Mouse (Mus musculus) thymus, adult 2 months (tissue): Measurements from ENCODE around the gene Reck. TPM values are rescaled to one million over a fixed set of nuclear protein-coding genes. Genes with fewer than 3 reads are reported as not detected.
A peak's percentile ranks its signal among the peaks of the same experiment; 100 is the strongest.

Experiments used
- DNase-seq: peaks from one replicate; pipeline ENCODE4 v3.0.0; 2021
- H3K27ac ChIP-seq: fragments of 200-500 bp; 2 replicates; pipeline ENCODE4 v1.5.1; 2012; ENCODE audit warnings: low read length, control low read depth; ENCODE audit not compliant: control insufficient read depth, insufficient read depth
- H3K27me3 ChIP-seq: fragments of 200-500 bp; 2 replicates; pipeline ENCODE4 v1.6.1; 2012; ENCODE audit warnings: mild to moderate bottlenecking, low read length, moderate library complexity, mixed read lengths; ENCODE audit not compliant: control insufficient read depth, insufficient read depth
- H3K36me3 ChIP-seq: fragments of 200-500 bp; 2 replicates; pipeline ENCODE4 v1.6.1; 2012; ENCODE audit warnings: mild to moderate bottlenecking, low read length, moderate library complexity; ENCODE audit not compliant: control insufficient read depth, insufficient read depth
- H3K4me1 ChIP-seq: fragments of 200-500 bp; replicated peaks from 2 replicates; pipeline ENCODE4 v1.6.1; 2012; ENCODE audit warnings: low read length; ENCODE audit not compliant: control insufficient read depth, insufficient read depth
- H3K4me3 ChIP-seq: fragments of 200-500 bp; 2 replicates; pipeline ENCODE4 v1.5.1; 2012; ENCODE audit warnings: mild to moderate bottlenecking, low read length, control low read depth, moderate library complexity; ENCODE audit not compliant: control insufficient read depth, insufficient read depth
- CTCF ChIP-seq: fragments of 200-500 bp; IDR thresholded peaks from 2 replicates; pipeline ENCODE4 v1.5.1; 2012; ENCODE audit warnings: mild to moderate bottlenecking, control low read depth, low read length, moderate library complexity, borderline replicate concordance; ENCODE audit not compliant: control insufficient read depth, poor library complexity, insufficient read depth; ENCODE audit errors: extremely low read depth
- POLR2A ChIP-seq: fragments of 200-500 bp; IDR thresholded peaks from 2 replicates; pipeline ENCODE4 v1.6.1; 2012; ENCODE audit warnings: mild to moderate bottlenecking, low read length, control low read depth, moderate library complexity; ENCODE audit not compliant: control insufficient read depth, poor library complexity, insufficient read depth; ENCODE audit errors: extremely low read depth
- WGBS: fragments of 180-500 bp; shearing (Covaris S2); methylation state at CpG from one replicate; pipeline ENCODE4 v1.1.7; 2018; 5-methylcytosine and 5-hydroxymethylcytosine counted together
- polyA plus RNA-seq: library from polyadenylated mRNA; depleted of rRNA; stranded (reverse); fragments of >200 nt; gene quantifications from 2 replicates; pipeline ENCODE4 v1.2.3, GENCODE M21; 2012

Gene Reck
- polyA plus RNA-seq, 1 experiment = 3.3 TPM

- TF ChIP-seq POLR2A (no peak), CTCF (no peak)
- Histone ChIP-seq H3K4me3 (no peak within 1 kb of the TSS), H3K4me1 (no peaks in the 10 kb centered on the region), H3K27me3 (no peaks in the 10 kb centered on the region), H3K27ac (no peak within 1 kb of the TSS), H3K36me3 (no peaks in the 10 kb centered on the region)
- no peak for DNase-seq
- 93% methylated on average over 6 of the region's 6 CpGs for WGBS
These were observed 24.1 kb upstream of the Reck start, which contains the start of gene Olfr155 for GRCm38 (mm10) chr4:43851265-43851664. TSS of gene Olfr155 (plus strand) at chr4:43851565.

- no peak for TF ChIP-seq CTCF
- TF ChIP-seq POLR2A = no peak
- Histone ChIP-seq H3K4me3 (no peak overlapping the region), H3K4me1 (no peaks in the 10 kb centered on the region), H3K36me3 (no peaks in the 10 kb centered on the region), H3K27ac (no peak overlapping the region), H3K27me3 (no peaks in the 10 kb centered on the region)
- no peak for DNase-seq
- WGBS = 75% methylated on average over 8 of the region's 8 CpGs
These were observed 21.2 kb upstream of the Reck start for GRCm38 (mm10) chr4:43854101-43854500.

- no peak overlapping the region for H3K4me3 ChIP-seq
- TF ChIP-seq POLR2A (no peak), CTCF (no peak)
- no peaks in the 10 kb centered on the region for H3K4me1 ChIP-seq
- DNase-seq = no peak
- 95% methylated on average over 10 of the region's 10 CpGs for WGBS
- no peaks in the 10 kb centered on the region for H3K27me3 ChIP-seq
- no peaks in the 10 kb centered on the region for H3K36me3 ChIP-seq
- H3K27ac ChIP-seq = no peak overlapping the region
These were observed 15.4 kb upstream of the Reck start for GRCm38 (mm10) chr4:43859886-43860285.

DNA sequence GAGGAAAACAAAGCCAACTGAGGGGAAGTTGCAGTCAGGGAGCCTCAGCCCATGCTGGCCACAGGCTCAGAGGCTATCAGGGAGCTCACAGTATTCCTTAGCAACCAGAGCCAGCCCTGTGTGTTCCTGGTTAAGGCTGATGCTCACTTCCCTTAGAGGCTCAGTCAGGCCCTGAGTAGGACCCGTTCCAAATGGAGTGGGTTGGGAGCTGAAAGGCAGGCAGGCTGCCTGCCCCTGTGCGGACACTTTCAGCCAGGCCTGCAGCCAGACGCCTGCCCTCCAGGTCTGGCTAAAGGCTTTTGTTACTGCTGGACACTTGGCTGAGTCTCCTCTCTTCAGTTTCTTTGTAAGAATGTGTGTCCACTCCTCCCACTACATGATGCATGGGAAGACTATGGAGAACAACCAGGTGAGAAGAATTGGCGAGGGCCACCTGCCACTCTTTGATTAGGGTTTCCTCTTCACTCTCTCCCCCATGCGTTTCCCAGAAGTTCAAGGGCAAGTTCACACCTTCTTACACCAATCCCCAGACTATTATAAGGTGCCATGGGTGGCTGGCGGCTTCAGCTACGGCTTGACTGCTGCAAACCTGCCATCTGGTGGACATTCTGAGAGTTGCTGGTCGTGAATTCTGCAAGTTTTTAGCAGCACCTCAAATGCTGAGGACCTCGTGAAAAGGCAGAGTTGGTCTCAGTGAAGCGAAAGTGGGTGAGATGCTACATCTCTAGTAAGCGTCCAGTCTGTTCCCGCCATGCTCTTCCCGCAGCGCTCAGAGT is 14.4 kb upstream of the Reck start:
- no peak overlapping the region for H3K4me3 ChIP-seq
- H3K27me3 ChIP-seq = no peaks in the 10 kb centered on the region
- TF ChIP-seq CTCF (peak; percentile 67; the same call in 1 of the 2 replicates), POLR2A (no peak)
- WGBS = 28% methylated on average over 14 of the region's 14 CpGs
- DNase-seq = peak; percentile 49
- H3K27ac ChIP-seq = no peak overlapping the region
- no peaks in the 10 kb centered on the region for H3K4me1 ChIP-seq
- no peaks in the 10 kb centered on the region for H3K36me3 ChIP-seq

GRCm38 (mm10) chr4:43863298-43863697 is 12.0 kb upstream of the Reck start:
- TF ChIP-seq CTCF = no peak
- no peak for TF ChIP-seq POLR2A
- DNase-seq = no peak
- no peak overlapping the region for H3K27ac ChIP-seq
- H3K36me3 ChIP-seq = no peaks in the 10 kb centered on the region
- no peaks in the 10 kb centered on the region for H3K27me3 ChIP-seq
- no peak overlapping the region for H3K4me3 ChIP-seq
- WGBS = 67% methylated on average over 4 of the region's 4 CpGs
- H3K4me1 ChIP-seq = no peaks in the 10 kb centered on the region

DNA sequence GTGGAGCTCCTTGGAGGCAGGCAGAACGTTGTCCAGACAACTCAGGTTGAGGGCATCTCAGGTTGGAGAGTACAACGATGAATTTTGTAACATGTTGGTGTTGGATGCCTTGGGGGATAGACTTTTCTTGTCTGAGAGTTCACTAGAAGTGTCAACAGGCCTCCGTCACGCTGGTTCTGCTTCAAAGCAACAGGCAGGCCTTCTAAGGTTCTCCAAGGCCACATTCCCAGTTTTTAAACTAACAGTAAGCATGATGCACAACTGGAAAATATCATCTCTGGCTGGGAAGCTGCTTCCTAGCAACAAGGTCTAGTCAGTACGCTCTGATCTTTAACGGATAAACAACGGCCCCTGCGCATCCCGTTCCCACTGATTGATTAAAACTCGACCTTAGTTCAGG is 5.5 kb upstream of the Reck start:
- TF ChIP-seq CTCF (no peak), POLR2A (no peak)
- Histone ChIP-seq H3K27me3 (no peaks in the 10 kb centered on the region), H3K4me3 (no peak overlapping the region), H3K36me3 (no peaks in the 10 kb centered on the region), H3K27ac (no peak overlapping the region), H3K4me1 (0 out of 2 replicates have a peak, but pooled peaks cover under 1% of the 10 kb centered on the region)
- 93% methylated on average over 10 of the region's 10 CpGs for WGBS
- no peak for DNase-seq

GRCm38 (mm10) chr4:43874501-43874900 is 829 bp upstream of the Reck start:
- Histone ChIP-seq H3K27me3 (no peaks in the 10 kb centered on the region), H3K36me3 (no peaks in the 10 kb centered on the region), H3K4me1 (peaks cover 9% of the 10 kb centered on the region), H3K4me3 (no peak overlapping the region), H3K27ac (no peak overlapping the region)
- DNase-seq = no peak
- no peak for TF ChIP-seq CTCF
- no peak for TF ChIP-seq POLR2A
- WGBS = 59% methylated on average over 7 of the region's 7 CpGs
